8 mouse cellular contexts compared by ENCODE assay signal in the genomic region with DNA sequence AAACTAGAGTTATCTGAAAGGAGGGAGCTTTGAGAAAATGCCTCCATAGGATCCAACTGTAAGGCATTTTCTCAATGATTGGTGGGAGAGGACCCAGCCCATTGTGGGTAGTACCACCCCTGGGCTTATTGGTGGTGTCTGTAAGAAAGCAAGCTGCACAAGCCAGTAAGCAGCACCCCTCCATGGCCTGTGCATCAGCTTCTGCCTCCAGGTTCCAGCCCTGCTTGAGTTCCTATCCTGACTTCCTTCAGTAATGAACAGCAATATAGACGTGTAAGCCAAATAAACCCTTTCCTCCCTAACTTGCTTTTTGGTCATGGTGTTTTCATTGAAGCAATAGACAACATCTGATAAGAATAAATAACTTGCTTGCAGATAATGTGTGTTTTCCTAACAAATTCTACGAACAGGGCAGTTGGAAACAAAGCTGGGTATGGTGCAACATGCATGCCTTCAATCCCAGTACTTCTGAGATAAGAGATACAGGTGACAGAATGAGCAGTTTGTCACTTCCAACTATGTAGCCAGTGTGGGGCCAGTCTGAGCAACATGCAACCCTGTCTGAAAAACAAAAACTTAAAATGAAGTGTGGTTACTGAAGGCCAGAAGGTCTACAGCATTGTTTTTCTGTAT. TPM values are rescaled to one million over a fixed set of nuclear protein-coding genes. Genes with fewer than 3 reads are reported as not detected.
DNase-seq lines count a peak whose midpoint lies in the region; ATAC-seq and TF ChIP-seq lines count a peak whose summit lies in the region.

No protein-coding gene starts in this region.

- no peaks in the 10 kb centered on the region for H3K27me3 ChIP-seq in kidney, embryonic 16.5 days (ENCODE audit: insufficient read depth, low read length)
- no peaks in the 10 kb centered on the region for H3K27me3 ChIP-seq in hindbrain, postnatal 0 days (ENCODE audit: insufficient read depth, low read length)
- H3K27me3 ChIP-seq in midbrain, postnatal 0 days (ENCODE audit: insufficient read depth, low read length) = no peaks in the 10 kb centered on the region

- peaks cover 25% of the 10 kb centered on the region for H3K4me1 ChIP-seq in kidney, embryonic 16.5 days (ENCODE audit: insufficient read depth, low read length)
- H3K4me1 ChIP-seq in cortical plate, adult 2 months (ENCODE audit: control insufficient read depth, insufficient read depth, low read length) = peaks cover 2% of the 10 kb centered on the region; the same call in 1 of the 2 replicates
- 0 out of 2 replicates have a peak, but pooled peaks cover 3% of the 10 kb centered on the region for H3K4me1 ChIP-seq in hindbrain, postnatal 0 days (ENCODE audit: insufficient read depth, low read length)
- H3K4me1 ChIP-seq in midbrain, postnatal 0 days (ENCODE audit: insufficient read depth, low read length) = 0 out of 2 replicates have a peak, but pooled peaks cover 3% of the 10 kb centered on the region

- peak overlapping the region; percentile 98 for H3K27ac ChIP-seq in kidney, embryonic 16.5 days (ENCODE audit: low read length)
- peak overlapping the region; percentile 62; the same call in 1 of the 2 replicates for H3K27ac ChIP-seq in cortical plate, adult 2 months (ENCODE audit: insufficient read depth, low read length)
- H3K27ac ChIP-seq in hindbrain, postnatal 0 days = peak overlapping the region; percentile 80
- H3K27ac ChIP-seq in midbrain, postnatal 0 days (ENCODE audit: low read depth, low read length) = peak overlapping the region; percentile 77

- DNase-seq in kidney, adult 18-20 months = no peak
- no peak for DNase-seq in hindbrain, postnatal 0 days (ENCODE audit: low spot score)
- DNase-seq in midbrain, postnatal 0 days (ENCODE audit: low spot score) = no peak
- DNase-seq in frontal cortex, adult 2 months (ENCODE audit: extremely low spot score in 1 of 2, low spot score in 1 of 2) = no peak
- no peak for DNase-seq in gastrocnemius, postnatal 4 days (ENCODE audit: low spot score in 2 of 2)
- DNase-seq in adrenal gland, adult 18-20 months (ENCODE audit: low spot score in 2 of 2) = no peak

- no peak for TF ChIP-seq POLR2A in cortical plate, adult 2 months (IDR thresholded peaks at IDR 0.05; ENCODE audit: extremely low read depth, insufficient read depth, low read length)

- WGBS in kidney, embryonic 16.5 days = 26% methylated on average over 2 of the region's 2 CpGs
- WGBS in hindbrain, postnatal 0 days = 48% methylated on average over 2 of the region's 2 CpGs
- 44% methylated on average over 2 of the region's 2 CpGs for WGBS in midbrain, postnatal 0 days

- peak overlapping the region; percentile 94 for H3K4me2 ChIP-seq in kidney, embryonic 16.5 days (replicated peaks; ENCODE audit: low read depth, low read length)
- peak overlapping the region; percentile 83 for H3K4me2 ChIP-seq in hindbrain, postnatal 0 days (ENCODE audit: low read depth, low read length)
- peak overlapping the region; percentile 78 for H3K4me2 ChIP-seq in midbrain, postnatal 0 days (ENCODE audit: low read depth, low read length, poor library complexity, severe bottlenecking)

- H3K4me3 ChIP-seq in kidney, embryonic 16.5 days (ENCODE audit: low read length) = peak overlapping the region; percentile 82
- H3K4me3 ChIP-seq in cortical plate, adult 2 months (ENCODE audit: insufficient read depth, low read length) = peak overlapping the region; percentile 57
- peak overlapping the region; percentile 94 for H3K4me3 ChIP-seq in hindbrain, postnatal 0 days (ENCODE audit: low read length)
- H3K4me3 ChIP-seq in midbrain, postnatal 0 days (ENCODE audit: low read depth, low read length) = peak overlapping the region; percentile 82

- H3K9ac ChIP-seq in kidney, embryonic 16.5 days (replicated peaks; ENCODE audit: low read length) = peak overlapping the region; percentile 85
- H3K9ac ChIP-seq in hindbrain, postnatal 0 days (replicated peaks; ENCODE audit: low read length) = peak overlapping the region; percentile 54
- peak overlapping the region; percentile 59 for H3K9ac ChIP-seq in midbrain, postnatal 0 days (replicated peaks; ENCODE audit: low read length, poor library complexity, severe bottlenecking)

- peak; percentile 24 for ATAC-seq in kidney, embryonic 16.5 days (ENCODE audit: low FRiP score, low TSS enrichment)
- ATAC-seq in hindbrain, postnatal 0 days = peak; percentile 5
- ATAC-seq in midbrain, postnatal 0 days (ENCODE audit: low FRiP score) = peak; percentile 3; the same call in 1 of the 2 replicates

- TF ChIP-seq CTCF in cortical plate, adult 2 months (IDR thresholded peaks at IDR 0.05; ENCODE audit: extremely low read depth, insufficient read depth, low read length) = no peak
- TF ChIP-seq CTCF in hindbrain, postnatal 0 days (IDR thresholded peaks at IDR 0.05; ENCODE audit: low read depth) = no peak
- TF ChIP-seq CTCF in midbrain, postnatal 0 days (IDR thresholded peaks at IDR 0.05) = no peak

- no peaks in the 10 kb centered on the region for H3K9me3 ChIP-seq in kidney, embryonic 16.5 days (ENCODE audit: low read length)
- no peaks in the 10 kb centered on the region for H3K9me3 ChIP-seq in hindbrain, postnatal 0 days (ENCODE audit: low read length)
- no peaks in the 10 kb centered on the region for H3K9me3 ChIP-seq in midbrain, postnatal 0 days (ENCODE audit: low read length)

- 0 out of 2 replicates have a peak, but pooled peaks cover 4% of the 10 kb centered on the region for H3K36me3 ChIP-seq in kidney, embryonic 16.5 days (ENCODE audit: insufficient read depth, low read length)
- H3K36me3 ChIP-seq in hindbrain, postnatal 0 days (ENCODE audit: insufficient read depth, low read length) = peaks cover 8% of the 10 kb centered on the region; the same call in 1 of the 2 replicates
- peaks cover 9% of the 10 kb centered on the region for H3K36me3 ChIP-seq in midbrain, postnatal 0 days (ENCODE audit: insufficient read depth, low read length)

RNA-seq across cellular contexts. Expression of gene Nap1l4, which starts 0.8 kb away (rescaled TPM):
- polyA plus RNA-seq in kidney, embryonic 16.5 days (2015; fragmentation: Nextera tagmentation; extraction: Ambion mirVana) = 291 and 292 TPM in 2 replicates
- polyA plus RNA-seq in cortical plate, adult 2 months (2012; rRNA removed) = 130 TPM in 2 replicates
- total RNA-seq in hindbrain, postnatal 0 days (2014; rRNA removed) = 139 and 140 TPM in 2 replicates
- 251 and 253 TPM in 2 replicates for polyA plus RNA-seq in hindbrain, postnatal 0 days (2015; fragmentation: Nextera tagmentation; extraction: Ambion mirVana)
- total RNA-seq in midbrain, postnatal 0 days (2014; rRNA removed) = 138 and 173 TPM in 2 replicates
- polyA plus RNA-seq in midbrain, postnatal 0 days (2015; fragmentation: Nextera tagmentation; extraction: Ambion mirVana) = 258 and 263 TPM in 2 replicates
- polyA plus RNA-seq in frontal cortex, adult 2 months (2012; rRNA removed) = 127 and 139 TPM in 2 replicates
- total RNA-seq in gastrocnemius, postnatal 4 days (2021) = 100 to 1,000 TPM; 160 to 164 TPM
- total RNA-seq in adrenal gland, adult 18-20 months (2021) = 100 to 1,000 TPM; 144 to 155 TPM

RNA-seq across cellular contexts. Expression of gene Phlda2, which starts 46.8 kb away (rescaled TPM):
- 9.1 and 10.4 TPM in 2 replicates for polyA plus RNA-seq in kidney, embryonic 16.5 days (2015; fragmentation: Nextera tagmentation; extraction: Ambion mirVana)
- 0.15 TPM in 1 of 2 replicates, not detected in the other for polyA plus RNA-seq in cortical plate, adult 2 months (2012; rRNA removed)
- 0.52 TPM in 1 of 2 replicates, not detected in the other for total RNA-seq in hindbrain, postnatal 0 days (2014; rRNA removed)
- polyA plus RNA-seq in hindbrain, postnatal 0 days (2015; fragmentation: Nextera tagmentation; extraction: Ambion mirVana) = 0.66 and 0.73 TPM in 2 replicates
- 10.0 TPM in 1 of 2 replicates, not detected in the other for total RNA-seq in midbrain, postnatal 0 days (2014; rRNA removed)
- 0.51 TPM in 1 of 2 replicates, not detected in the other for polyA plus RNA-seq in midbrain, postnatal 0 days (2015; fragmentation: Nextera tagmentation; extraction: Ambion mirVana)
- polyA plus RNA-seq in frontal cortex, adult 2 months (2012; rRNA removed) = 0.86 and 1.3 TPM in 2 replicates
- not detected for total RNA-seq in gastrocnemius, postnatal 4 days (2021)
- total RNA-seq in adrenal gland, adult 18-20 months (2021) = 1 to 10 TPM in 1 of 2 experiments, under 1 TPM in 1; 0.45 to 2.8 TPM

RNA-seq across cellular contexts. Expression of gene Cars, which starts 50.2 kb away (rescaled TPM):
- 72.3 and 74.2 TPM in 2 replicates for polyA plus RNA-seq in kidney, embryonic 16.5 days (2015; fragmentation: Nextera tagmentation; extraction: Ambion mirVana)
- polyA plus RNA-seq in cortical plate, adult 2 months (2012; rRNA removed) = 48.3 and 49.8 TPM in 2 replicates
- total RNA-seq in hindbrain, postnatal 0 days (2014; rRNA removed) = 32.4 and 35.4 TPM in 2 replicates
- polyA plus RNA-seq in hindbrain, postnatal 0 days (2015; fragmentation: Nextera tagmentation; extraction: Ambion mirVana) = 65.4 and 73.8 TPM in 2 replicates
- total RNA-seq in midbrain, postnatal 0 days (2014; rRNA removed) = 44.5 and 63.0 TPM in 2 replicates
- polyA plus RNA-seq in midbrain, postnatal 0 days (2015; fragmentation: Nextera tagmentation; extraction: Ambion mirVana) = 75.4 and 76.2 TPM in 2 replicates
- polyA plus RNA-seq in frontal cortex, adult 2 months (2012; rRNA removed) = 50.6 and 51.8 TPM in 2 replicates
- total RNA-seq in gastrocnemius, postnatal 4 days (2021) = 10 to 100 TPM; 45.7 to 48.3 TPM
- total RNA-seq in adrenal gland, adult 18-20 months (2021) = 10 to 100 TPM; 54.1 to 61.1 TPM
